Comparison of ENCODE assay signal across 8 mouse cellular contexts in the genomic region with DNA sequence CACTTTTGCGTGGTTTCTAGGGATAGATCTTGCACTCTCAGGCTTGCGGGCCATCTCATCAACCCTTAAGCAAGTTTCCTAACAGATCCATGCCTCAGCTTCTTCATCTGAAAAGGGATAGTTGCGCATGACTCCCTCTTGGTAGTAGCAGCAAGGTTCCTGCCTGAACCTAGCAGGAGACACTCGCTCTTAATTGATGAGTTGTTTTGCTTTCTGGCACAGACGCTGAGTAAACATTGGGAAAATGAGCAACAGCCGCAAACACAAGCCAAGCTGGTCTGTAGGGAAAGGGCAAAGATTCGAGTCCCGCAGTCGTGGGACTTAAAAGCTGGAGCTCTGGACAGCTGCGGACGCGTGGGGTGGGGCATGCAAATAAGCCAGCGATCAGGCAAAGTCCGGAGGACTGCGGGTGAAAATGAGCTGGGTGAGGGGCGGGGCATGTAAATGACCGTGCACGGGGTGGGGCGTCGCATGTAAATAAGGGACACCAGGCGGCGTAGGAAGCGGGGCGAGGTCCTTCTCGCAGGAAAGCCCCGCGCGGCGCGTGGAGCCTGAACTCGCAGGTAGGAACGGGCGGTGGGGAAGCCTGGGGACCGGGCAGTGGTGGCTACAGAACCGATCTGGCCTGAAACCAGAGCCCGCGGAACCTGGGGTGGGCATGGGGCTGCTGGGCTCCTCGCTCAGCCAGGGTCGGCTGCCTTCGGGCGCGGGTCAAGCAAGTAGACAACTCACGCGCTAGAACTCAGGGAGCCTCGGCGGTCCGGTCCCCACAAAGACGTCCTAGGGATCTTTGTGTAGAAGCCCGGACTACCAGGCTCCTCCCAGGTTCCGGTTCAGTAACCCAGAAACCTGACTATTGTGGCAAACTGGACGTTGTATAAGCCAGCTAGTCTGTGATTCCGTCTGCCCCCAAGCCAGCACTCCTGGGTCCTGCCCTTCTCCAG. TPM values are rescaled to one million over a fixed set of nuclear protein-coding genes. Genes with fewer than 3 reads are reported as not detected.
DNase-seq lines count a peak whose midpoint lies in the region; ATAC-seq and TF ChIP-seq lines count a peak whose summit lies in the region.

TSS of gene Il4ra (plus strand) at position 355 of the 944 bp plus-strand sequence.

- intact Hi-C loops in heart, postnatal 36 days (cut with DNase I) = loop anchor here (1.0 to 2.0 kb wide), 2 partner anchors 29 to 61 kb away; partner anchors contain the start of gene Nsmce1

- no peaks in the 10 kb centered on the region for H3K27me3 ChIP-seq in cerebellum, adult 2 months (ENCODE audit: control insufficient read depth, insufficient read depth, low read length)
- H3K27me3 ChIP-seq in forebrain, postnatal 0 days (ENCODE audit: insufficient read depth, low read length) = peaks cover 16% of the 10 kb centered on the region
- H3K27me3 ChIP-seq in lung, embryonic 16.5 days (ENCODE audit: control insufficient read depth, insufficient read depth, low read depth, low read length) = no peaks in the 10 kb centered on the region
- no peaks in the 10 kb centered on the region for H3K27me3 ChIP-seq in thymus, adult 2 months (ENCODE audit: control insufficient read depth, insufficient read depth, low read length)

- TF ChIP-seq POLR2A in cerebellum, adult 2 months (IDR thresholded peaks at IDR 0.05; ENCODE audit: borderline replicate concordance, insufficient read depth, low read length) = no peak
- peak; percentile 93 for TF ChIP-seq POLR2A in thymus, adult 2 months (IDR thresholded peaks at IDR 0.05; ENCODE audit: control insufficient read depth, extremely low read depth, insufficient read depth, low read length, poor library complexity)

- WGBS in cerebellum, adult 2 months = 3% methylated on average over 52 of the region's 52 CpGs
- 3% methylated on average over 52 of the region's 52 CpGs for WGBS in forebrain, postnatal 0 days
- WGBS in lung, embryonic 16.5 days = 2% methylated on average over 51 of the region's 52 CpGs
- WGBS in thymus, adult 2 months = 1% methylated on average over 52 of the region's 52 CpGs

- no peak for TF ChIP-seq CTCF in cerebellum, adult 2 months (IDR thresholded peaks at IDR 0.05; ENCODE audit: borderline replicate concordance, insufficient read depth, low read depth, low read length)
- TF ChIP-seq CTCF in forebrain, postnatal 0 days (IDR thresholded peaks at IDR 0.05; ENCODE audit: low read depth) = peak; percentile 29
- TF ChIP-seq CTCF in layer of hippocampus, adult 2 months (conservative IDR thresholded peaks at IDR 0.05) = peak; percentile 58
- TF ChIP-seq CTCF in thymus, adult 2 months (IDR thresholded peaks at IDR 0.05; ENCODE audit: borderline replicate concordance, control insufficient read depth, extremely low read depth, insufficient read depth, low read length, poor library complexity) = no peak

- H3K4me2 ChIP-seq in forebrain, postnatal 0 days (ENCODE audit: low read depth) = peak within 1 kb of the TSS; percentile 98
- H3K4me2 ChIP-seq in lung, embryonic 16.5 days (ENCODE audit: low read depth, low read length) = peak within 1 kb of the TSS; percentile 90

- peak within 1 kb of the TSS; percentile 56 for H3K9ac ChIP-seq in forebrain, postnatal 0 days
- H3K9ac ChIP-seq in lung, embryonic 16.5 days (ENCODE audit: low read length) = peak within 1 kb of the TSS; percentile 83

- no peaks in the 10 kb centered on the region for H3K36me3 ChIP-seq in forebrain, postnatal 0 days (ENCODE audit: insufficient read depth)
- H3K36me3 ChIP-seq in lung, embryonic 16.5 days (ENCODE audit: control insufficient read depth, insufficient read depth, low read length) = no peaks in the 10 kb centered on the region
- no peaks in the 10 kb centered on the region for H3K36me3 ChIP-seq in thymus, adult 2 months (ENCODE audit: control insufficient read depth, insufficient read depth, low read length)

- peaks cover 10% of the 10 kb centered on the region for H3K4me1 ChIP-seq in cerebellum, adult 2 months (ENCODE audit: control insufficient read depth, insufficient read depth, low read length)
- peaks cover 11% of the 10 kb centered on the region; the same call in 1 of the 2 replicates for H3K4me1 ChIP-seq in forebrain, postnatal 0 days (ENCODE audit: insufficient read depth)
- peaks cover 36% of the 10 kb centered on the region for H3K4me1 ChIP-seq in lung, embryonic 16.5 days (replicated peaks; ENCODE audit: control insufficient read depth, insufficient read depth, low read length)
- peaks cover 49% of the 10 kb centered on the region for H3K4me1 ChIP-seq in thymus, adult 2 months (replicated peaks; ENCODE audit: control insufficient read depth, insufficient read depth, low read length)

- DNase-seq in MN1 (ENCODE audit: low spot score) = peak; percentile 92
- DNase-seq in cerebellum, adult 2 months = peak; percentile 57 to 64
- peak; percentile 51 for DNase-seq in forebrain, postnatal 0 days
- DNase-seq in heart, postnatal 36 days = peak; percentile 90 to 91
- DNase-seq in layer of hippocampus, adult 2 months (ENCODE audit: low spot score in 2 of 2) = peak; percentile 36 to 47
- DNase-seq in ovary, adult 18-20 months (ENCODE audit: low spot score) = peak; percentile 90
- peak; percentile 94 for DNase-seq in thymus, adult 2 months

- H3K9me3 ChIP-seq in forebrain, postnatal 0 days (ENCODE audit: low read length) = no peaks in the 10 kb centered on the region
- H3K9me3 ChIP-seq in lung, embryonic 16.5 days (ENCODE audit: control insufficient read depth, low read length) = no peaks in the 10 kb centered on the region

- peak; percentile 82 for ATAC-seq in forebrain, postnatal 0 days
- peak; percentile 94 for ATAC-seq in lung, embryonic 16.5 days (ENCODE audit: low read depth)

- peak within 1 kb of the TSS; percentile 66 for H3K4me3 ChIP-seq in cerebellum, adult 2 months (replicated peaks; ENCODE audit: insufficient read depth, low read depth, low read length)
- H3K4me3 ChIP-seq in forebrain, postnatal 0 days (ENCODE audit: low read depth, low read length) = peak within 1 kb of the TSS; percentile 50
- H3K4me3 ChIP-seq in layer of hippocampus, adult 2 months = peak within 1 kb of the TSS; percentile 54
- peak within 1 kb of the TSS; percentile 78 for H3K4me3 ChIP-seq in lung, embryonic 16.5 days (ENCODE audit: low read length)
- peak within 1 kb of the TSS; percentile 78 for H3K4me3 ChIP-seq in thymus, adult 2 months (ENCODE audit: control insufficient read depth, insufficient read depth, low read length)

- no peak within 1 kb of the TSS for H3K27ac ChIP-seq in cerebellum, adult 2 months (ENCODE audit: insufficient read depth, low read length)
- H3K27ac ChIP-seq in forebrain, postnatal 0 days (ENCODE audit: low read depth, low read length) = no peak within 1 kb of the TSS
- H3K27ac ChIP-seq in layer of hippocampus, adult 2 months = peak within 1 kb of the TSS; percentile 81
- H3K27ac ChIP-seq in lung, embryonic 16.5 days (ENCODE audit: low read length) = peak within 1 kb of the TSS; percentile 77
- peak within 1 kb of the TSS; percentile 73; the same call in 1 of the 2 replicates for H3K27ac ChIP-seq in thymus, adult 2 months (ENCODE audit: control insufficient read depth, insufficient read depth, low read length)

RNA-seq across cellular contexts. Expression of gene Il4ra, which starts in this region (rescaled TPM):
- 8.6 and 9.3 TPM in 2 replicates for polyA plus RNA-seq in cerebellum, adult 2 months (2012; rRNA removed)
- 6.0 and 6.9 TPM in 2 replicates for total RNA-seq in forebrain, postnatal 0 days (2014; rRNA removed)
- 3.3 and 4.1 TPM in 2 replicates for polyA plus RNA-seq in forebrain, postnatal 0 days (2015; fragmentation: Nextera tagmentation; extraction: Ambion mirVana)
- total RNA-seq in heart, postnatal 36 days (2021) = 10 to 100 TPM; 13.2 to 19.1 TPM
- 1 to 10 TPM; 3.2 to 3.9 TPM for total RNA-seq in layer of hippocampus, adult 2 months (2021)
- 18.8 and 19.5 TPM in 2 replicates for polyA plus RNA-seq in lung, embryonic 16.5 days (2015; fragmentation: Nextera tagmentation; extraction: Ambion mirVana)
- 141 and 189 TPM in 2 replicates for polyA plus RNA-seq in thymus, adult 2 months (2012; rRNA removed)

Comparison
In these comparisons a context has a peak if more than half of its experiments do, and no peak if none do; other contexts are left out.
1. DNase-seq: peak in every context shown above with its lines; median percentile 94 in thymus, adult 2 months; 92 in MN1; 90 in heart, postnatal 36 days; 90 in ovary, adult 18-20 months; 60 in cerebellum, adult 2 months; 51 in forebrain, postnatal 0 days; 42 in layer of hippocampus, adult 2 months.
2. H3K27ac ChIP-seq: peak in layer of hippocampus, adult 2 months (single experiment), lung, embryonic 16.5 days (single experiment) and thymus, adult 2 months (single experiment); none in cerebellum, adult 2 months (single experiment) and forebrain, postnatal 0 days (single experiment).
3. CTCF ChIP-seq: peak in forebrain, postnatal 0 days (single experiment) and layer of hippocampus, adult 2 months (single experiment); none in cerebellum, adult 2 months (single experiment) and thymus, adult 2 months (single experiment).
4. Peak in every context shown above with its lines, with median percentiles within 50 percentile points of each other: H3K4me3 ChIP-seq.